Mouse (Mus musculus) Patski (cell line): Measurements from ENCODE around the gene Tbc1d14. TPM values are rescaled to one million over a fixed set of nuclear protein-coding genes. Genes with fewer than 3 reads are reported as not detected.

Source experiments
- ATAC-seq: fragments of 100-300 bp; one replicate; pipeline ENCODE4 v1.8.0; 2021
- CTCF ChIA-PET: fragments of 350-600 bp; sonication (Branson Sonifier 250); formaldehyde crosslinking; loops from one replicate; lab custom pipeline; 2022; ENCODE audit warnings: inconsistent platforms; lab: Charles Lee
- POLR2A ChIA-PET: fragments of 350-600 bp; sonication (Branson Sonifier 250); formaldehyde crosslinking; loops from one replicate; lab custom pipeline; 2022; ENCODE audit warnings: antibody characterized with exemption, inconsistent platforms; lab: Charles Lee
- DNase-seq: peaks from one replicate; pipeline ENCODE4 v3.0.0-alpha.2; 2011; ENCODE audit warnings: low read depth, low spot score
- H3K27me3 ChIP-seq: fragments of 371-371 bp; one replicate; pipeline ENCODE4 v1.5.1; 2021
- CTCF ChIP-seq: fragments of 100-300 bp; IDR thresholded peaks from one replicate; pipeline ENCODE4 v1.5.1; 2021
- in situ Hi-C: fragments of 300-500 bp; cut with MboI; formaldehyde crosslinking; loops from 3 replicates; pipeline ENCODE4 v1.11.1; 2018; ENCODE audit warnings: low pct_unique_long_range_greater_than_20kb, mixed read lengths
- polyA plus RNA-seq: library from polyadenylated mRNA; unstranded; gene quantifications from one replicate; pipeline ENCODE4 v1.2.3, GENCODE M21; 2021

The Tbc1d14 gene
- polyA plus RNA-seq, 1 experiment from 2014 or later: 49.8 TPM

GRCm38 (mm10) chr5:36446166-36446890 lies 146.7 kb downstream of the Tbc1d14 start:
- H3K27me3 ChIP-seq: peaks cover 7% of the 10 kb centered on the region
- ATAC-seq: no peak
- ChIA-PET CTCF (interaction anchor here (1.9 kb wide), 1 partner anchor 15 kb away, joined by 6 read pairs; no protein-coding TSS in a partner anchor), POLR2A (no interaction called here)
- TF ChIP-seq CTCF: no peak
- no peak for DNase-seq
- in situ Hi-C loops: no loop called here

GRCm38 (mm10) chr5:36445028-36445427 lies 148.0 kb downstream of the Tbc1d14 start:
- ChIA-PET CTCF (no interaction called here), POLR2A (no interaction called here)
- in situ Hi-C loops: no loop called here
- H3K27me3 ChIP-seq: peaks cover 7% of the 10 kb centered on the region
- DNase-seq (no peak), ATAC-seq (no peak)
- TF ChIP-seq CTCF: no peak

- CTCF ChIA-PET: no interaction called here
- DNase-seq (no peak), ATAC-seq (no peak)
- in situ Hi-C loops: no loop called here
- POLR2A ChIA-PET: no interaction called here
- no peak for TF ChIP-seq CTCF
- H3K27me3 ChIP-seq: peaks cover 7% of the 10 kb centered on the region
These were observed 148.5 kb downstream of the Tbc1d14 start for GRCm38 (mm10) chr5:36444611-36445010.

GRCm38 (mm10) chr5:36440741-36441140 lies 152.3 kb downstream of the Tbc1d14 start:
- POLR2A ChIA-PET: no interaction called here
- CTCF ChIA-PET: interaction anchor here (1.6 kb wide), 1 partner anchor 121 kb away, joined by 4 read pairs; no protein-coding TSS in a partner anchor
- ATAC-seq: no peak
- DNase-seq: no peak
- H3K27me3 ChIP-seq: peaks cover 7% of the 10 kb centered on the region
- TF ChIP-seq CTCF: no peak
- in situ Hi-C loops: no loop called here

Other genes starting within 250 kb of the Tbc1d14 start
- gene Sorcs2, start 195.1 kb downstream of the Tbc1d14 start, polyA plus RNA-seq: 9.9 TPM
- 47.0 TPM for gene Grpel1, start 128.3 kb downstream of the Tbc1d14 start, polyA plus RNA-seq
- gene Tada2b, start 109.0 kb downstream of the Tbc1d14 start, polyA plus RNA-seq: 27.2 TPM
- 4.3 TPM for gene Ccdc96, start 108.7 kb downstream of the Tbc1d14 start, polyA plus RNA-seq
- 71.5 TPM for gene D5Ertd579e, start 102.7 kb upstream of the Tbc1d14 start, polyA plus RNA-seq
- gene Bloc1s4, start 155.4 kb upstream of the Tbc1d14 start, polyA plus RNA-seq: 25.5 TPM
- gene Mrfap1, start 203.5 kb upstream of the Tbc1d14 start, polyA plus RNA-seq: 434 TPM
- 46.9 TPM for gene Man2b2, start 237.4 kb upstream of the Tbc1d14 start, polyA plus RNA-seq